In the genomic region with DNA sequence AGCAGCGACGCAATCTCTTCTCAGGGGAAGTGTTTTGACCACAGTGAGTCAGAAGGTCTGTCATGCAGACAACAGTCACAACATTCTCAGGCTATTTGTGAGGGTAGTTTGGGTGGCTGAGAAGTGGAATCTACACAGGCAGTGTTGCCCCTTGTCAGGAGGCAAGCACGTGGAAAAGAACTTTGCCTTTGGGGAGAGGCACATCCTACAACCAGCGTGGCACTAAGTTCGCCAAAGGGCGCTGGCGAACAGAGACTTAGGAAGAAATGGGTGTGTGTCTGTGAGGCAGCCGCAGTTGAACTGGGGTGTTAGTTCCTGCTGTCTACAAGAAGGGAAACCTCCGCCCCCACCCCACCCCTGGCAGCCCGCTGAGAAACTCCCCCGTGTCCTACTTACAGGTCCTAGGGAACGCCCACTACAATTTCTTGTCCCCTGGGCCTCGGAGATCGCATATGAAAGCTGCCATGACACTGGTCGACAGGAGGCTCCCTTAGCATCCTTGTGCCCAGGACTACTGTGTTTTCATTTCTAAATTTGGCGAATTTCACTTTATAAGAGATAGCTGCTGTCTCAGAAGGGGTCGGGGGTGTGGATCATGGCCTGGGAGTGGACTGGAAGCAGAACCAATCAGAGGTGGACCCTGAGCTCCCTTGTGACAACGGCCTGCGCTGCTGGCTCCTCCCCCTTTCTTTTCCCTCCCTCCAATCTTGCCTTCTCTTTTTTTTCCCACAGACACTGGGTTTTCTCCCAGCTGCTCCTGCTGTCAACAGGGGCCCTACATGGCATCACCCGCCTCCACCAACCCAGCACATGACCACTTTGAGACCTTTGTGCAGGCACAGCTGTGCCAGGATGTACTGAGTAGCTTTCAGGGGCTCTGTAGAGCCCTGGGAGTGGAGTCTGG, we compare ENCODE assay signal across 8 mouse cellular contexts. TPM values are rescaled to one million over a fixed set of nuclear protein-coding genes. Genes with fewer than 3 reads are reported as not detected.
A peak's percentile ranks its signal among the peaks of the same experiment; 100 is the strongest.
DNase-seq lines count a peak whose midpoint lies in the region; ATAC-seq and TF ChIP-seq lines count a peak whose summit lies in the region.

No protein-coding gene starts in this region.

- DNase-seq in CD4-positive, CD25-positive, alpha-beta regulatory T cell, adult 2 months (ENCODE audit: low read depth, low spot score), result peak; percentile 67
- peak; percentile 52 for DNase-seq in adrenal gland, postnatal 10 days
- peak; percentile 76 for DNase-seq in heart, postnatal 4 days
- peak; percentile 71 for DNase-seq in layer of hippocampus, adult 9-11 months
- peak; percentile 70 to 80 for DNase-seq in thymus, postnatal 36 days

- peak overlapping the region; percentile 73 for H3K9ac ChIP-seq in forebrain, embryonic 16.5 days (replicated peaks; ENCODE audit: low read depth, low read length)
- H3K9ac ChIP-seq in lung, embryonic 15.5 days, result peak overlapping the region; percentile 67

- TF ChIP-seq CTCF in olfactory bulb, adult 2 months (IDR thresholded peaks at IDR 0.05; ENCODE audit: insufficient read depth, low read depth, low read length), result no peak

- H3K4me2 ChIP-seq in forebrain, embryonic 16.5 days (ENCODE audit: low read length), result peak overlapping the region; percentile 76
- H3K4me2 ChIP-seq in lung, embryonic 15.5 days, result peak overlapping the region; percentile 86

- H3K9me3 ChIP-seq in forebrain, embryonic 16.5 days (ENCODE audit: control insufficient read depth, low read length), result no peaks in the 10 kb centered on the region
- H3K9me3 ChIP-seq in lung, embryonic 15.5 days, result no peaks in the 10 kb centered on the region

- no peaks in the 10 kb centered on the region for H3K27me3 ChIP-seq in forebrain, embryonic 16.5 days (replicated peaks; ENCODE audit: control insufficient read depth, insufficient read depth, low read length)
- H3K27me3 ChIP-seq in lung, embryonic 15.5 days, result no peaks in the 10 kb centered on the region

- no peak for TF ChIP-seq POLR2A in olfactory bulb, adult 2 months (IDR thresholded peaks at IDR 0.05; ENCODE audit: insufficient read depth, low read depth, low read length)

- 1% methylated on average over 20 of the region's 20 CpGs for WGBS in forebrain, embryonic 16.5 days
- WGBS in lung, embryonic 15.5 days, result 2% methylated on average over 20 of the region's 20 CpGs
- WGBS in olfactory bulb, adult 2 months, result 12% methylated on average over 20 of the region's 20 CpGs

- ATAC-seq in forebrain, embryonic 16.5 days, result peak; percentile 74
- peak; percentile 85 for ATAC-seq in lung, embryonic 15.5 days (ENCODE audit: borderline replicate concordance, extremely low read depth, low FRiP score, low TSS enrichment)

- peaks cover 15% of the 10 kb centered on the region for H3K4me1 ChIP-seq in forebrain, embryonic 16.5 days (replicated peaks; ENCODE audit: control insufficient read depth, insufficient read depth, low read length)
- H3K4me1 ChIP-seq in lung, embryonic 15.5 days, result peaks cover 59% of the 10 kb centered on the region
- H3K4me1 ChIP-seq in olfactory bulb, adult 2 months (ENCODE audit: control insufficient read depth, insufficient read depth, low read length), result peaks cover 33% of the 10 kb centered on the region

- peak overlapping the region; percentile 71 for H3K27ac ChIP-seq in forebrain, embryonic 16.5 days (ENCODE audit: low read length)
- peak overlapping the region; percentile 92 for H3K27ac ChIP-seq in lung, embryonic 15.5 days
- peak overlapping the region; percentile 83 for H3K27ac ChIP-seq in olfactory bulb, adult 2 months (ENCODE audit: insufficient read depth, low read depth, low read length)

- H3K4me3 ChIP-seq in forebrain, embryonic 16.5 days (replicated peaks; ENCODE audit: low read length), result peak overlapping the region; percentile 63
- H3K4me3 ChIP-seq in lung, embryonic 15.5 days, result peak overlapping the region; percentile 62
- peak overlapping the region; percentile 50 for H3K4me3 ChIP-seq in olfactory bulb, adult 2 months (ENCODE audit: insufficient read depth, low read depth, low read length)

- H3K36me3 ChIP-seq in forebrain, embryonic 16.5 days (ENCODE audit: control insufficient read depth, insufficient read depth), result 0 out of 2 replicates have a peak, but pooled peaks cover 3% of the 10 kb centered on the region
- peaks cover 28% of the 10 kb centered on the region for H3K36me3 ChIP-seq in lung, embryonic 15.5 days

RNA-seq across cellular contexts. Expression of a gene that starts 1.4 kb away (rescaled TPM):
- total RNA-seq in adrenal gland, postnatal 10 days (2021), result 10 to 100 TPM; 15.2 to 19.0 TPM
- 44.8 and 45.1 TPM in 2 replicates for polyA plus RNA-seq in forebrain, embryonic 16.5 days (2015; fragmentation: Nextera tagmentation; extraction: Ambion mirVana)
- total RNA-seq in heart, postnatal 4 days (2021), result 10 to 100 TPM; 52.4 to 59.4 TPM
- 71.0 and 75.7 TPM in 2 replicates for polyA plus RNA-seq in lung, embryonic 15.5 days (2015; fragmentation: Nextera tagmentation; extraction: Ambion mirVana)
- polyA plus RNA-seq in olfactory bulb, adult 2 months (2012; ENCODE audit: insufficient read depth, insufficient read length, low replicate concordance, missing spikeins), result not detected in 2 replicates

RNA-seq across cellular contexts. Expression of a gene that starts 12.6 kb away (rescaled TPM):
- 10 to 100 TPM; 23.6 to 29.0 TPM for total RNA-seq in adrenal gland, postnatal 10 days (2021)
- 38.0 and 43.0 TPM in 2 replicates for polyA plus RNA-seq in forebrain, embryonic 16.5 days (2015; fragmentation: Nextera tagmentation; extraction: Ambion mirVana)
- 10 to 100 TPM; 45.4 to 48.7 TPM for total RNA-seq in heart, postnatal 4 days (2021)
- polyA plus RNA-seq in lung, embryonic 15.5 days (2015; fragmentation: Nextera tagmentation; extraction: Ambion mirVana), result 69.7 and 77.4 TPM in 2 replicates
- polyA plus RNA-seq in olfactory bulb, adult 2 months (2012; ENCODE audit: insufficient read depth, insufficient read length, low replicate concordance, missing spikeins), result not detected in 2 replicates

RNA-seq across cellular contexts. Expression of a gene that starts 12.7 kb away (rescaled TPM):
- 1 to 10 TPM in 1 of 2 experiments, under 1 TPM in 1; 0.33 to 1.1 TPM for total RNA-seq in adrenal gland, postnatal 10 days (2021)
- 1.7 and 2.1 TPM in 2 replicates for polyA plus RNA-seq in forebrain, embryonic 16.5 days (2015; fragmentation: Nextera tagmentation; extraction: Ambion mirVana)
- total RNA-seq in heart, postnatal 4 days (2021), result 1 to 10 TPM; 3.8 to 3.9 TPM
- polyA plus RNA-seq in lung, embryonic 15.5 days (2015; fragmentation: Nextera tagmentation; extraction: Ambion mirVana), result 2.4 and 2.5 TPM in 2 replicates
- not detected in 2 replicates for polyA plus RNA-seq in olfactory bulb, adult 2 months (2012; ENCODE audit: insufficient read depth, insufficient read length, low replicate concordance, missing spikeins)

RNA-seq across cellular contexts. Expression of a gene that starts 27.3 kb away (rescaled TPM):
- 10 to 100 TPM; 15.5 to 18.9 TPM for total RNA-seq in adrenal gland, postnatal 10 days (2021)
- 22.0 and 22.7 TPM in 2 replicates for polyA plus RNA-seq in forebrain, embryonic 16.5 days (2015; fragmentation: Nextera tagmentation; extraction: Ambion mirVana)
- total RNA-seq in heart, postnatal 4 days (2021), result 10 to 100 TPM; 10.5 to 12.9 TPM
- polyA plus RNA-seq in lung, embryonic 15.5 days (2015; fragmentation: Nextera tagmentation; extraction: Ambion mirVana), result 18.2 and 18.3 TPM in 2 replicates
- polyA plus RNA-seq in olfactory bulb, adult 2 months (2012; ENCODE audit: insufficient read depth, insufficient read length, low replicate concordance, missing spikeins), result not detected in 2 replicates

RNA-seq across cellular contexts. Expression of a gene that starts 41.7 kb away (rescaled TPM):
- total RNA-seq in adrenal gland, postnatal 10 days (2021), result 100 to 1,000 TPM; 181 to 183 TPM
- polyA plus RNA-seq in forebrain, embryonic 16.5 days (2015; fragmentation: Nextera tagmentation; extraction: Ambion mirVana), result 61.8 and 81.7 TPM in 2 replicates
- total RNA-seq in heart, postnatal 4 days (2021), result 100 to 1,000 TPM; 216 to 218 TPM
- polyA plus RNA-seq in lung, embryonic 15.5 days (2015; fragmentation: Nextera tagmentation; extraction: Ambion mirVana), result 171 and 176 TPM in 2 replicates
- polyA plus RNA-seq in olfactory bulb, adult 2 months (2012; ENCODE audit: insufficient read depth, insufficient read length, low replicate concordance, missing spikeins), result 502 TPM in 1 of 2 replicates, not detected in the other

Comparison
In these comparisons a context has a peak if more than half of its experiments do, and no peak if none do; other contexts are left out.
1. Peak in every context shown above with its lines: DNase-seq, ATAC-seq, H3K4me3 ChIP-seq and H3K27ac ChIP-seq.